Mouse (Mus musculus) lung, postnatal 0 days (tissue): ENCODE data around the gene Adam1a.

Experiments used
- CTCF ChIP-seq: IDR thresholded peaks from 2 replicates; pipeline ENCODE4 v1.5.1; 2016; ENCODE audit warnings: antibody characterized with exemption, mild to moderate bottlenecking
- EP300 ChIP-seq: IDR thresholded peaks from 2 replicates; pipeline ENCODE4 v1.6.1; 2016; ENCODE audit warnings: antibody characterized with exemption, mild to moderate bottlenecking, control low read depth

GRCm38 (mm10) chr5:121564468-121564895 lies 19.2 kb upstream of the Adam1a start:
- TF ChIP-seq CTCF = peak; percentile 95
- TF ChIP-seq EP300 = no peak; the same call in 1 of the 2 replicates
